Mouse (Mus musculus) T-helper 17 cell (primary cell): ENCODE results near the gene Zfp704.

Experiments
- in situ Hi-C, 2 experiments: fragments of 300-600 bp; cut with MboI, MseI; formaldehyde crosslinking; loops; 1 replicate in 1 of 2; 2 replicates in 1 of 2; pipeline ENCODE4 v1.15.1; 2025; ENCODE audit warnings: high pct_unique_total_duplicates in 2 of 2

The Zfp704 gene

DNA sequence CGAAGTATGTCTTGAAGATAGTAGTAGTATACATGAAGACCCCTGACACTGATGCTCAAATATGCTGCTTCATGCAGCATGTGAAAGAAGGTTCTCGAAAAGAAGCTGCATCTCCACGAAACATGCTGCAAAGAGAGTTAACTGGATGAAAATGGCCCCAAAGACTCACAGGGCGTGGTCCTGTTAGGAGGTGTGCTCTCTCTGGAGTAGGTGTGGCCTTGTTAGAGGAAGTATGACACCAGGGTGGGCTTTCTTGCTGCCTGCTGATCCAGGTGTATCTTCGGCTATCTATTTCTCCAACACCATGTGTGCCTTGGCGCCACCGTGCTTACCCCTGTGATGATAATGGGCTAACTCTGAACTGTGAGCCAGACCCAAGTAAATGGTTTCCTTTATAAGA lies 90.9 kb downstream of the Zfp704 start:
- in situ Hi-C loops = no loop called here

DNA sequence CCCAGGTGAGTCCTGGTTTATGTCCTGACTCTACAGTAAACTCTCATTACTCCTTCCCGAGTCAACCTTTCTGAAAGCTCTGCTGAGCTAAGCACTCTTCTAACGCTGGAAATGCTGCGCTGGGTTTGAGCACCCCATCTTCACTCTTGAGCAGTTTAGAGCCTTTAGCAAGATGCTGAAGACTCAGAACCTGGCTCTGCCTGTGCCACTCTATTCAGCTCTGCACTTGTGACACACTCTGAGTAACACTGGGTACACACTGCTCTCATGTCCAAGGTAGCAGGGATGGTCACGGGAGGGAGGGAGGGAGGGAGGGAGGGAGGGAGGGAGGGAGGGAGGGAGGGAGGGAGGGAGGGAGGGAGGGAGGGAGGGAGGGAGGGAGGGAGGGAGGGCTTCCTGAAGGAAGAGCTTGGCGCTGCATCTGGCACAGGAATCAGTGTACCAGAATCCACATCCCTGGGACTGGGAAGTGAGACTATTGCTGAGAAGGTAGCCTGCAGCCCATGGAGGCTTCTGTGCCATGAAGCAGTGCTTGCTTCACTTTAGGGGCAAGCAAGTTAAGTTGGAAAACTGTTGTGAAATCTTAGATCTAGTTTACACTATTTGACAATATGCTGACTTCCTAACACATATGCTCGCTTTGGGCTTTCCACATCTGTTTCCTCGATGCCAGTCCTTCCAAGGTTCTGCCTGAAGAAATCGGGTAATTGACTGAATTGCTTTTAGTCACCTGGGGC lies 93.6 kb downstream of the Zfp704 start:
- in situ Hi-C loops = no loop called here

DNA sequence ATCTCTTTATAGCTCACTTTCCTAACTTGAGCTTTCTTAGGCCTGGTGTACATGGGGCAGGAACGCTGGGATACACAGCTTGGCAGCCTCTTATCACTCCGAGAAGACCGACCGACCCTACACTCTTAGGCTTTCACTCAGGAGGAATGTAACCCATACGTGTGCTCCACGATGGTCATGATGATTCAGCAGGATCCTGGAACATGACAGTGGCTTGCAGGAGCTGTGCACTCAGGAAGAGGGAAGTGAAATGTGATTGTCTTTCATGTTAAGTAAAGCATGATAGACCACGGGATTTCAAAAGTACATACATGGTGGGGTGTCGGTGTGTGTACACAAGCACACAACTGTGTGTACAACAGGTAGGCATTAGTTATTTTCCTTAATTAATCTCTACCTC lies 94.4 kb downstream of the Zfp704 start:
- in situ Hi-C loops = no loop called here

DNA sequence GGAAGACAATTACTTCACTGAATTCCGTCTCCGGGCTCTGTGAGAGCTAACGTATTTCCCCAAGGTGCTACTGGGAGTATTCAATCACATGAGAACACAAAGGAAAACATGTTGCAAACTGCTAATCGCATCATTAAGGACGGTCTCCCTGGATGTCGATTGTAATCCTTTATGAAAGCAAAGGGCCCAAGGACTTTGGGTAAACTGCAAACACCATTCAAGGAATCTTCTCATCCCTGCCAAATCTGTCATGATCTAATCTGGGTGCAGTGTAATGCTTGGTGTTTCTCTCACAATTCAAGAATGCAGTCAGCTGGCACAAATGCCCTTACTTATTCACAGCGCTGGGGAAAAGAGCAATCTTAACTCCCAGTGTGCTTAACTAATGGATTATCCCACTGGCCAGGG lies 96.2 kb downstream of the Zfp704 start:
- in situ Hi-C loops = no loop called here

DNA sequence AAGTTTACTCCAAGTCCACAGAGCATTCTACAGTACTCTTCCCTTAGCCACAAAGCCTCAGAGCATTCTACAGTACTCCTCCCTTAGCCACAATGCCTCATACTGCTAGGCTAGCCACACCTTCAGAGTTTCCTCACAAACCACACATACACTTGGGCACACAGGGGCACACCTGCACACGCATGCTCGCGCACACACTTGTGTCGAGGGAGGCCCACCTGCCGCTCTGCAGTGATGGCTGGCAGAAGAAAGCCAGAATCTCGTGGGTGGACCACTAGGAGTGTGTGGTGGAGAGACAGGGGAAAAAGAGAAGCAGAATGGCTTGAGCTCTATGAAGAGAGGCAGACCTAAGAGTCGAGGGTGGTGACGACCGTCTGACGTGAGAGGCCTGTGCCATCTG lies 97.7 kb downstream of the Zfp704 start:
- in situ Hi-C loops = no loop called here

DNA sequence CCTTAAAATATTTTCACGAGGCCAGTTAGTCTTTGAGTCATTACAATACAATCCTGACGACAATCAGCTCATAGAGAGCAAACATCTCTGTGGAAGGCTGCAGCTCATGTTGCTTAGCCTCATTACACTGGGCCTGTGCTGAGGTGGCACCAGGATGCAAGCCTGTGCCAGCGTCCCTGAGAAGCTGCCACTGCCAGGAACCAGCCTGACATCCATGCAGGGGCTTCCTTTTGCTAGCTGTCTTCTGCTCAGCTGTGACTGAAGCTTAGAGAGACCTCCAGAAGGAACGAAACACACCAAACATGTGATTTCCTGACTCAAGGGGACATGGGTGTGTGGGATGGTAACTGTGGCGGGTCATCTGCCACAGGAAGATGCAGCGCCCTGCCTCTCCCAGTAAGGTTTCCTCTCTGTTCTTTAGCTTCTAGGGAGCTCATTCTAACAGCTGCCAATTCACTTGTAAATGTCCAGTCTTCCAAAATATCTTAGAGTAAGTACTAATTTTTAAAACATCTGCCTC lies 104.1 kb downstream of the Zfp704 start:
- in situ Hi-C loops = no loop called here

DNA sequence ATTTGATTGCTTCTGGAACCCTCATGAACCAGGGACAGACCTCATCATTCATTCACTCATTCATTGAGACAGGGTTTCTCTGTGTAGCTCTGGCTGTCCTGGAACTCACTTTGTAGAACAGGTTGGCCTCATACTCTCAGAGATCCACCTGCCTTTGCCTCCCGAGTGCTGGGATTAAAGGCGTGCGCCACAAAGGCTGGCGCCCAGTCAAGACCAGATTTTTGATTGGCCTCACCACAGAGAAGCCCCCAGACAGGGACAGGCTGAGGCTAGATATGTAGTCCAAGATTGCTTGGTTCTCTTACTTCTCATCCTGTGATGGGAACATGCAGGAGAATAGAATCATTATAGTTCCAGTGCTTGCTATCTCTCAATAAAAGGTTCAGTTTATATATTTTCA lies 105.5 kb downstream of the Zfp704 start:
- in situ Hi-C loops = no loop called here

DNA sequence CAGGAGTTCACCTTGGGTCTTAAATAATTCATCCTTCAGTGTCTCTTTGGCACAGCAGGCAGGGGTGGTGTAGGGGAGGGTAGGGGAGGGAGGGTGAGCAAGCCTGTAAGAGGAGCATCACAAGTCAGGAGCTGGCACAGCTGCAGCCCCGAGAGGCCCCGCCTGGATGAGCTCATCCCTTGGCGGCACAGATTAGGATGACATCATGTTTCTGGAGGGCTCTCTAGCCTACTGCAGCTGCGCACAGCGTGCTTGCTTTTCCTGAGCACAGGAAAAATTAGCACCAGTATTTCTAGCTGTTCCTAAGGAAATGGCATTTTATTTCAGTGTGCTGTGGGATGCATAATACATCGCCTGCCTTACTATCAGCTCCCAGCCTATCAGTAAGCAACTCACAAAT lies 109.2 kb downstream of the Zfp704 start:
- in situ Hi-C loops = no loop called here

DNA sequence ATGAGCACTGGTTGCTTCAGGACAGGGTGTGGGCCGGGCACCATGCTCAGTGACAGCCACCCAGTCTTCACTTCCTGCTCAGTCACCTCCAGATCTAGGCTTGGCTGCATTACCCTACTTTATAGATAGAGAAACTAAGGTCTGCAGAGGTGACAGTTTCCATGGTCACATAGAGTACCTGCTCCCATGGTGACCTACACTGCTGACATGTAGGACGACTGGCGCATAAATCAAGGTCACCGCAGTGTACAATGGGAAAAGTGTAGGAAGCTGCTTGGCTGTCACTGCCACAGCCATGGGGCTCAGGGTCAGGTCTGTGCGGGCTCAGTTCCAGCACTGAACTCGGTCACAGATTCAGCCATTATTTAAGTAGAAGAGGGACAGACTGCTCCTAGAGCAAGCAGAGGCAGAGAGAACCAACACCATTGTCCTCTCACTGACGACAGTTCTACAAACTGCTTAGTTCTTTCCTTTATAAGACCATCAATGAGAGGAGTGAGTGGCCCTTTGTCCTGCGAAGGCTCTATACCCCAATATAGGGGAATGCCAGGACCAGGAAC lies 109.8 kb downstream of the Zfp704 start:
- in situ Hi-C loops = no loop called here

DNA sequence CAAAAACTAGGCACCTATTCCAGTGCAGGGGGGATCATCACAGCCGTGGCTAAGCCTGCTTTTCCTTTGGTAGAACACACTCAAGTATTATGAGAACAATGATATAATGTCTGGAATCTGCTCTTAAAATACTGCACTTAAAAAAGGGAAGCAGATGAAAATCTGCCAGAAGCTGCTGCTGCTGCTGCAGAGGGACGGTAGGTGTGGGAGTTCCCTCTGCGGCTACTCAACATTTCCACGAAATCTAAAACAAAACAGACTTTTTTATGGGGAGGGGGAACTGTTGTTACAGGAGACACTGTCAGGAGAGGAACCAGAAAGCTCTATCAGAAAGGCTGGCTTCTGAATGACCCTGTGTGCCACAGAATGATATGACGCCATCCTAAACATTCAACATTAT lies 110.4 kb downstream of the Zfp704 start:
- in situ Hi-C loops = no loop called here

DNA sequence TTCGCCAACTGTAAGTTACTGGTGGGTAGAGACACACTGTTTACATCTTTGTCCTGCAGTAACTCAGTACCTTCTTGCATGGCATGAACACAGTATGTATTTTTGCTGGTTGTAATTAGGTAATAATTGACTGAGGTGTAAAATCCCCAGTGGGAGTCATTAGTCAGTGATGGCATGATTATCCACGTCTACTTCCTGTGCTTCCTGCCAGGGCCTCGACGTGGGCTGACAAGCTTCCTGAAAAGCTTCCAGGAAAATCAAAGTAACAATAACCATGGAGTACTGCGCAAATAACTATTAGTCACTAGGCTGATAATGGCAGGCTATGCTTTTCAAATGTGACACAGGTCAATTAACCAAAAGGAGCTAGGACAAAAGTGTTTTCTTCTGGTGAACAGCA lies 112.6 kb downstream of the Zfp704 start:
- in situ Hi-C loops = no loop called here

DNA sequence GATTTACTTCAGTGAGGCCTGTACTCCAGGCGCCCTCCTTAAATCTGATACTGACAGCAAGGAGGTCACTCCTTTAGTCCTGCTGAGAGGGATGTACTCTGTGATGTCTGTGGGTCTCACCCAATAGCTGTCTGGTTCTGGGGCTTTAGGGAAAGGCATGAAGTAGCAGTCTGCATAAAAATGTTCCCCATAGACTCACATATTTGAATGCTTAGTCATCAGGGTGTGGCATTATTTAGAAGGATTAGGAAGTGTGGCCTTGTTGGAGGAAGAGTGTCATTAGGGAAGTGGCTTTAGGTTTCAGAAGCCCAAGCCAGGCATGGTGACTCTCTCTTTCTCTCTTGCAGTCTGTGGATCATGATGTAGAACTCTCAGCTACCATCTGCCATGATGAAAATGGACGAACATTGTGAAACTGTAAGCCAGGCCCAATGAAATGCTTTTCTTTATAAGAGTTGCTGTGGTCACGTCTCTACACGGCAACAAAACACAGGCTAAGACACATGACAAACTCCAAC lies 118.1 kb downstream of the Zfp704 start:
- in situ Hi-C loops = loop anchor here in 1 of 2 experiments (5.0 kb wide), 1 partner anchor 75 kb away; no protein-coding TSS in a partner anchor

DNA sequence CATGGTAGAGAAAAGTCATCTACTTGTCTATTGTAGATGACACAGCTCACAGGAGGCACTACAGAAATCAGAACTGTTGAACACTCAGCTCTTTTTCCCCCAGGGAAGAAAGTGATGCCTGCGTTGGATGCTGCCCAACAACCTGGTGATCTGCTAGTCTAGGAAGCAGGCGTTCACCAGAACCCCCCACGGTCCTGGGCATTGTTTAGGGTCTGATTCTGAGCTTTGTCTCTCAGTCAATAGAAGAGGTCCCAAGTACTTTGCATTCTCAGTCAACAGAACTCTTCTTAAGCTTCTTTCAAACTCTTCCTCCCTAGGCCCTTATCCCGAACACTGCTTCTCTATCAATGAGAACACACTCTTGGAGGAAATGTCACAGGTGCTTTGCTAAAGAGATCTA lies 122.2 kb downstream of the Zfp704 start:
- in situ Hi-C loops = no loop called here

DNA sequence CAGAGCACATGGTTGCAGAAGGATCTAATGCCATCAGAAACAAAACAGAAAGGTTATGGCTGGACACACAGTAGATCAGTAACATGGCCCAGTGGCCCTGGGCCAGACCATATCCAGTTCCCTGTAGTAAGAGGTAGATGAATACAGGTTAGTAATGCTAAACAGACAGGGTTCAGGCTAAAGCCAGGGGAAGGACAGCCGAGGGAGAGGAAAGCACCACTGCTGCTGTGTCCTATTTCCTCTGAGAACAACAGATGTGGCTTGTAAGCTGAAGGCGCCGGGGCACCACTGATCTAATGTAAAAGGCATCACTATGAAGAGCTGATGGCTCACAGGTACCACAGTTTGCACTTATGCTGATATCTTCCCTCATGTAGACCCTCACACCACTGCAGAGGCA lies 124.4 kb downstream of the Zfp704 start:
- in situ Hi-C loops = no loop called here

DNA sequence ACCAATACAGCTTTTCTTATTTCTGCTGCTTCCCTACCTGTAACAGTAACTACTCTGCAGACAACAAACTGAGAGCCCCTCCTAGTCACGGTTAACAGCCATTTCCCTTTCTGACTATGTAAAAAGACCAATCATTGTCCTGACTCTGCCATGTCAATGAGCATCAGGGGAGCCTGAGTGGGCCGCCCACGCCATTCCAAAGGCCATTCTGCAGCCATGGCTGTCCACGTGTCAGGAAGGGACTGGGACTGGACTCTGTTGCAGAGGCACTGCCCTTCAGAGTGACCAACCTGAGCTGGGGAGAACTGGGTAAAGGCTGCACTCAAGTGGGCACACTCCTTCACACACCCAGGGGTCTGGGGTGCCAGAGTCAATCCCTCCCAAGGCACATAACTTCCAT lies 127.9 kb downstream of the Zfp704 start:
- in situ Hi-C loops = no loop called here

DNA sequence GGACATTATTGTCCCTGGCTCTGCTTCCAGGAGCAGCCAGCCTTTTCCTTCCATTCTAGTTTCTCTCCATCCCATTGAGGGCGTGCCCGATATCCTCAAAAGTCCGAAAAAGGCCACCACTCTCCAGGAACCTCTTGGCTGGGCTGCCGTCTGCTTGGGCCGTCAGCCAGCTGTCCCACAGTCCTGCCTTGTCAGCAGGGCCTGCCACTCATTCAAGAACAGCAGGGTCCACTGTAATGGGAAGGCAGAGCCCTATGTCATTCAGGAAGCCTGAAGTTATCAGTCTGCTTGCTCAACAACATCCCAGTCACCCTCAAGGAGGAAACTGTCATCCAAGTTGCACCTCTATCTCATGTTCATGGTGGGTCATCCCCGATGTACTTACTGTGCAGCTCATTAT lies 128.5 kb downstream of the Zfp704 start:
- in situ Hi-C loops = no loop called here

DNA sequence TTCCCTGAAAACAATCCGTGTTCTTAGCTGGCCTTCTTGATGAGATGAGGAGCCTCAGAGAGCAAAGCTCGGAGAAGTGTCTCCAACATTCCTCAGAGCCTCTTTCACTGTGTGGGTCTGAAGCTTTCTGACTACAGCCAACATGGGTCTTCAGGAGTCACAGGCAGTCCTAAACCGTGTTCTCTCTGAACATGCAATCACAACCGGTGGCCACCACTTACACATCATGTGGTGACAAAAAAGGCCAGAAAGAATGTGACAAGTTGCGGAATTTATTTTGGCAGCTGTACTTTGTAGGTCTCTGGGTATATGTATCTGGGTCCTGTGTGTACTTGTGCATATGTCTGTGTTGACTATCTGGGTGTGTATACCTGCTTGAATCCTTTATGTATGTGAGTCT lies 128.9 kb downstream of the Zfp704 start:
- in situ Hi-C loops = no loop called here

DNA sequence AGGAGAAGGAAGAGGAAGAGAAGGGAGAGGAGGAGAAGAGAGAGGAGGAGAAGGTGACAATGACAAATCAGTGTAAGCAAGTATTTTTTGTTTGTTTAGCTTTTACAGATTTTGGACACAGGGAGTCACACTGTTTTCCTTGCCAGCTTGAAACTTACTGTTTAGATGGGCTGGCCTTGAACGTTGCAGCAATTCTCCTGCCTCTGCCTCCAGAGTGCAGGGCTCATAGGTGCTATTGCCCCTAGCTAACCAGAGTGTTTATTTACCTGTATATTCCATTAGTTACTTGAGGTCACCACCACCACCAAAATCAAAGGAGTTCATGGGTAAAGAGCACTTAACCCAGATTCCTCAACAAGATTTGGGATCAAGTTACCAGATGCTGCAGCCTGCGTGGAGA lies 132.5 kb downstream of the Zfp704 start:
- in situ Hi-C loops = no loop called here

DNA sequence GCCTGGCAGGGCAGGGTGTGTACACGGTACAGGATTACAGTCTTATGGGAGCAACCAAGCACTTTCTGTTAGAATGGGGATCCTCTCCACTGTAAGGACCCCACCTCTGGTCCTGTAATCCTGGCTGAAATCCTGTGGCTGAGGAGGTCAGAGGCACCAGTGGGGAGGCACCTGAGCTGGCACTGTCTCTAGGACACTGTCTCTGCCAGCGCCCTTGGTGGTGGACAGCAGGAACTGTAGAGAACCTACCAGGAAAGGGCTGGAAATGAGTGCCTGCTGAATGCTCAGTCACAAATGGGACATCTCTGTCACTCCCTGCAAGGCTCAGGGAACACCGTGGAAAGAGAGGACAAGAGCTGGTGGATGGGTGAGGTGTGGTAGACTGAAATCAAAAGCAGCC lies 133.5 kb downstream of the Zfp704 start:
- in situ Hi-C loops = no loop called here

DNA sequence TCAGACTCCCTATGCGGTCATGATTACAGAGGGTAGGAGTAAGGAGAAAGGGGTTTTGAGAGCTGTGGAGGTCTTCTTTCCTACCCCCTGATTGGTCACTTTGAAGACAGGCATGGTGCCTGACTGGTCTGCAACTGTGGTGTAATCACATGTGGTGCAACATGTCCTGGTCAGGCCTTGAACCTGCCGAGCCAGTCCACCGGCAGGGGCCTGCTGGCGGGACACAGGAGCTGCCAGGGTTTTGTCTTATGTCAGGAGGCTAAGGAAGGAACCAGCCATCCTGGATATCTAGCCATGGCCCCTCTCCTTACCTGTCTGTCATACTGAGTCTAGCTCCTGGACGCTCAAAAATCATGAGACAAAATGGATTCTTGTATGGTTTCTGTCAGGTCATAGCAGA lies 134.4 kb downstream of the Zfp704 start:
- in situ Hi-C loops = no loop called here

DNA sequence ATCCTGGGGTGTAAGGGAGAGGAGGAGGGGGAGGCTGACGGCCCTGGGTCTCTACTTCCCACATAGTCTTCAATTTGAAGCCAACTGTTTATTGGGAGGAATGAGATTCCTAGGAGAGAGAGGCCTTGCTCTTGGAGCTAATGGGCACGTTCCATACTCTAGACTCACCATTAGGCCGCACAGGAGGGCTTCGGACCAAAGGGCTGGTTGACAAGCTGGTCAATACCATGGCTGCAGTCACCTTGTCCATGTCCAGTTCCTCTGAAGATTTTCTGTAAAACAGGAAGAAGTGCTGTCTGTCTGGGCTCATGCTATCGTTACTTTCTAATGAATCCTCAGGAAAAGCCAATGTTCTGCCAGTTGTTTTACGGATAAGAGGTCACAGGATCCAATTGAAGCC lies 135.6 kb downstream of the Zfp704 start:
- in situ Hi-C loops = no loop called here

DNA sequence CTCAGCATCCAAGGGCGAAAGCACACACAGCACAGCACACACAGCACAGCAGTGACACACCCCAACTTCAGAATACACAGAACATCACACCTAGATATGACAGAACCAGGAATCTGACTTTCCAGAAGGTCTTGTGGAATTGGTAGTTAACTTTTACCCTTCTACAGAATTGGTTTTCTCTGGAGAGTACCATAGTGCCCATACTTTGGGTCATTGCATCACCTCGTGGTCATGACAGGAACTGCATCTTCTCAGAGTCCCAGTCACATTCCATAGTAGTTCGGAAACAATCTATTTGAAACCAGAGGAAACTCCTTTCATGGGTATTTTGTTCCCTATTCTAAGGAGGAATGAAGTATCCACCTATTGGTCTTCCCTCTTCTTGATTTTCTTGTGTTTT lies 143.6 kb downstream of the Zfp704 start:
- in situ Hi-C loops = loop anchor here in 1 of 2 experiments (5.0 to 10.0 kb wide), 2 partner anchors 69 to 391 kb away; no protein-coding TSS in a partner anchor

DNA sequence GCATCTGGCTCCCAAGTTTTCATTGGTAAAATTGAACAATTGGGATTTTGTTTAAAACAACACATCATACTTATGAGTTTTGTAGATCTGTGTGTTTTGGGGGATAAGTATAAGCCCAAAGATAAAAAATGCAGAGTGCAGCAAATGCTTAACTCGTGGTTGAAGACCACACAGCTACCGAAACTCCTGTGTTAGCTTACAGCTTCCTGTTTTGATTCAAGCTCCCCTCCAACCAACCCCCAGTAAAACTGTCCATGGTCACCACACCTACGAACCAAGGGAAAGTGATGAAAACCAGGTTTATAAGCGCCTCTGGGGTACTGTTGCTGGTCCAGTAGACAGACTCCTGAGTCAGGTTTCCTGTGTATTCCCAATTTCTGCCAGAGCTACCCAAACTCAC lies 144.2 kb downstream of the Zfp704 start:
- in situ Hi-C loops = loop anchor here in 1 of 2 experiments (5.0 to 10.0 kb wide), 2 partner anchors 68 to 391 kb away; no protein-coding TSS in a partner anchor
